Mouse (Mus musculus) left cerebral cortex, postnatal 25 days (tissue): Measurements from ENCODE around the gene Smad6. TPM values are rescaled to one million over a fixed set of nuclear protein-coding genes. Genes with fewer than 3 reads are reported as not detected.

Experiments used
- DNase-seq, 2 experiments: peaks; one replicate each; pipeline ENCODE4 v3.0.0; 2022; ENCODE audit warnings: low spot score in 2 of 2, mixed read lengths in 1 of 2
- intact Hi-C: fragments of 180-260 bp; cut with DNase I; formaldehyde crosslinking; loops from one replicate; pipeline ENCODE4 v1.15.1; 2025
- total RNA-seq, 2 experiments: library from RNA; stranded (reverse); gene quantifications; 2 replicates each; pipeline ENCODE4 v1.2.3; 2021

The Smad6 gene
- 1 to 10 TPM; 1.4 to 2.2 TPM for total RNA-seq

DNA sequence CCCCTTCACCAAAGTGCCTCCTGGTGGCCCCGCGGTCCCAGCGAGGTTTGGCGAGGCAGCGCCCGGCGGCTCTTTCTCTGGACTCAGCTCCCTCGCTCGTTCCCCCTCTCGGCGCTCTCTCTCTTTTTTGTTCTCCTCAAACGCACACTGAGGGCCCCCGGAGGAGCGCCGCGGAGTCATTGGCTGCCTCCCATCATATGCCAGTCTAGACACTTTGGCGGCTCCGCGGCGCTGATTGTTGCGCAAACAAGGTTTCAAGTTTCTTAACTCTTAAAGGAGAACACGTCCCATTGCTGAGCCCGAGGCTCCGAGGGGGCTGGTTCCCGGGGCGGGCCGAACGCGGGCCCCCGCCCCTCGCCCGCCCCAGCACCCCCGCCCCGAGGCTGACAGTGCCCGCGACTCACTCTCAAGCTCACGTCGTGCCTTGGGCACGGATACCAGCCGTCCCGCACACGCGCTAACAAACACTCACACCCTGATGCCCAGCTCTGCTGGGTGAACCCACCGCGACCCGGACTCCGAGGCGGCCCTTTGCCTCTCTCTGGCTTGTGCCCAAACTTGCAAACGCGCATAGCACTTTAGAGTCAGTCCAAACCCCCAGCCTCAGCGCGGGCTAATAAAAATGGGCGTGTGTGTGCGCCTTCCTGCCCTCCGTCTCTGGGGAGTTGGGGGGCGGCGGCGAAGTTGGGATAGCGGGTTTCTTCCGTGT, at the start of gene Smad6:
TSS of gene Smad6 (minus strand) at position 207 of the 709 bp plus-strand sequence.
- intact Hi-C loops, result loop anchor here (2.0 kb wide), 1 partner anchor 63 kb away; no protein-coding TSS in a partner anchor
- DNase-seq, result peak; percentile 65 to 70

DNA sequence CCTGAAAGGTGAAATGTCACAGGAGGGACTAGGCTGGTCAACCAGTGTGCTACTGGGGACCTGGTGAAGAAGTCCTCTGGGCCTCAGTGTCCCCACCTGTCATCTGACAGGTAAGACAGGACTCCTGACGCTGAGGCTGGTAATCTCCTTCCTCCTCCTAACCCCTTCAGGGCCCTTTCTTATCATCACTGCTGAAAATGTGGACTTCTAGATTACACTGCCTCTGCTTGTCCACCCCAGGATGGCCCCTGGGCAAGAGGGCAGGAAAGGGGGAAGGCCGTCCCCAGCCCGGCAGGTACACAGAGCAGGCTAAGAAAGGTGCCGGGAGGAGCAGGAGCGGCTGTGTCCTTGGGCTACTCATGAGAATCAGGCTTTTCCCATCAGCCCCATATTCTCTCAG, 48.8 kb upstream of the Smad6 start:
- no peak for DNase-seq
- intact Hi-C loops, result no loop called here

DNA sequence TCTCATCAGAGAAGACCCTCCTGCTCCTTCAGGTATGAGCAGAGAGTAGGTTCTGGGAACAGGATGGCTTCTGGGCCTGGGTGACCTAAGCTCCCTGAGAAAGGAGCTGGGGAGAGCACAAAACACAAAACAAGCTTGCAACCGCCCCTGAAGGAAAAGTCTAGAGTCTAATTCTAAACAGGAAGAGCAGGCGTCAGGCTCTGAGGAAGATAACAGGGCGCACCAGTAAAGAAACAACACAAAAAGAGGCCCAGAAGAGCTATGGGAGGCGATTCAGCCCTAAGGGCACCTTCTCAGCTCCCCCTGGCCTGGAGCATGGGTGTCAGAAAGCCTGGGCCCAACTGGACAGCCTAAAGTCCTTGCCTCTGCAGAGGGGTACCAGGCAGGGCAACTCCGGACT, 47.3 kb upstream of the Smad6 start:
- DNase-seq, result no peak
- intact Hi-C loops, result no loop called here

DNA sequence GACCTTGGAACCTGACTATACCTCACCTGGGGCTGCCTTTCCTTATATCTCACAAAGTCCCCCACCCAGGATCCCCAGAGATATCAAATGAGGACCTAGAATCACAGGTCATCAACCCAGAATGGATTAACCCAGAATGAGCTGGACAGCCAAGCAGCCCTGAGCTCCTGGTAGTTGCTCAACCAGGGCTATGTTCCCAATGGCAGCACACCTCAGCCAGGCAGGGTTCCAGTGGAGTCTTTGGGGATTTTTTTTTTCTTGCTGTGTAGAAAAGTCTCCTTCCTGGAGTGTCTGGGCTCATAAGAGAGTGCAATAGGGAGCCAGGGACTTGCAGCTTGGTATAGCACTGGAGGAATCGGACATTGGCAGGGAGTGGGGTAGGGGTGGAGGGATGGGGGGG, 46.7 kb upstream of the Smad6 start:
- intact Hi-C loops, result no loop called here
- DNase-seq, result no peak

DNA sequence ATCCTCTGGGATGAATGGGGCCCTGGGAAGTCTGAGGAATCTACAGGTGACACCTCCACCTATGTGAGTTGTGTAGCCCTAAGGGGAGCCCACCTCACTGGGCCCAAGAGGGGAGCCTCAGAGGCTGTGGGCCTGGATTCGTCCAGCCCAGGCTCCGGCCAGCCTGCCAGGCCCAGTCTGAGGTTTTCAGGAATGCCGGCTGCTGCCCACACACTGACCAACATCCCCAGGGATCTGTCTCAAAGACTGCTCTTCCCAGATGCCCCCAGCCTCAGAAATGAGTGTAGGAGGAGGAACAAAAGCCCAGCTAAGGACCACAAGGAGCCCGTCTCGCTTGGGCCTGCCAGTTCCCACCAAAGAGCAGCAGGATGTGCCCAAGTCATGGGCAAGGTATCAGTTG, 45.9 kb upstream of the Smad6 start:
- intact Hi-C loops, result no loop called here

DNA sequence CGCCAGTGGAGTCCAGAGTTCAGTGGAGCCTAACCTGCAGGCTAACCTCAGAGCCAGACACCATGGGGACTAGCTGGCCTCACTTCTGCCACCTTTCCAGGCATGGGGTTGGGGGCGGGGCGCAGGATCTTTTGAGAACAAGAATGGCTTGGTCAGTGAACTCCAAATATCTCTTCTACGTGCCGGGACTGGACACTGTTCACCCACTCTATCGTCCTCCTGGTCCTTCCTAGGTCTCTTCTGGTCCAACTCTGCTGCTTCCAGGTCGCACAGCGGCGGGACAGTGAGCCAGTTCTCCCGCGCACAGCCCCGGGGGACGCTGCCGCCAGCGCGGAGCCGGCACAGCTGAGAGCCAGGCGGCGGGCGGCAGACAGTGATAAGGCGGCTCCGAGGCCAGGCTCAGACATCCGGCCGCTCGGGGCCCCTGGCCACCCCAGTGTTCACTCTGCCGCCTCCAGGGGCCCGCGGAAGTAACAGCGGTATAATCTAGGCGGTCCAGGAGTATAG, 38.2 kb upstream of the Smad6 start:
- DNase-seq, result no peak
- intact Hi-C loops, result no loop called here

More for the DNA sequence above, 45.9 kb upstream of the Smad6 start:
- no peak for DNase-seq

DNA sequence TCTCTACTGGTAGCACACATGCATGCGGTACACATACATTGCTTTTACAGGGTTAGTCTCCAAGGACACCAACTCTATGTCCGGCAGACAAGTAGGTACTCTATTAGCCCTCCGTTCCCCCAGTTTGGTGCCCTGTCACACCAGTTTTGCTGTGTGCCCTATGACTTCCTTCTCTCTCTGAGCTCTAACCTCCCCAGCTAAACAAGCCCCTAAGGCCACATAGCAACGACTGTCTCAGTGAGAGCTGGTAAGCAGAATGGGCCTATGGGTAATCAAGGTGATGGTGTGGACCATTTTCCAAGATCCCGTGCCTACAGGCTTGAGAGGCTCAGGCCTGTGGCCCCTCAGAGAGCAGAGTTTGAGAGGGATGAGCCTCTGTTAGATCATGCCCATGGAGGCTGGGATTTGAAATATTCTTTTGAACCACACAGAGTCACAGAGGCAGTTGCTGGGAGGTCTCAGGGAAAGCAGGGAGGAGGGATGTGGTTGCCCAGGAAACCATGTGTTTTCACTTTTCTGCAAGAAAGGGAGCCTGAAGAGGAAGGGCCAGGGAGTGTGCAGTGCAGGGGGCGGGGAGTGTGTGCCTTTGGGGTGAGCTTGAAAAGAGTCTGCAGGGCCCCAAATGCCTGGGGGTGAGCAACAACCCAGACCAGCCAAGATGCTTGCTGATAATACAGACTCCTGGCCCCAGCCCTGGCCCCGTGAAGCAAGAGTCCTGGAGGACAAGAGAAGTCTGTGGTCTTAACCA, 36.2 kb upstream of the Smad6 start:
- DNase-seq, result peak in 1 of 2 experiments; percentile 8
- intact Hi-C loops, result no loop called here

DNA sequence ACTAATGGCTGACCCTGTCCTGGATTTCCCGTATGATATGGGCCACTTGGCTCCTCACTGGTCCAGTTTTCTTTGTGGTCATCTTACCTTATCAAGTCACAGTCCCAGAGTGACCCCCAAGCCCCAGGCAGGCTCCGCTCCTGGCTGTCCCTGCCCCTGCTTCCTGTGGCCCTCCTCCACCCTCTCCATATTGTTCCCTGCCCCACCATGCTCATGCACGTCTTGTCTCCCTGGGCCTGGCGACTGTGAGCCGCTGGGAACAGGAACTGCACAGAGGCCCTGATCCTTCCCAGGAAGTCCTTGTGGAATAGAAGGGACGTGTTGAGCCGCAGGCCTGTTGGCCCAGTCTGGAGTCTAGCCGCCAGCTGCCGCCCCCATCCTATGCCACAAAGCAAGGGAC, 33.3 kb upstream of the Smad6 start:
- intact Hi-C loops, result no loop called here
- DNase-seq, result no peak

DNA sequence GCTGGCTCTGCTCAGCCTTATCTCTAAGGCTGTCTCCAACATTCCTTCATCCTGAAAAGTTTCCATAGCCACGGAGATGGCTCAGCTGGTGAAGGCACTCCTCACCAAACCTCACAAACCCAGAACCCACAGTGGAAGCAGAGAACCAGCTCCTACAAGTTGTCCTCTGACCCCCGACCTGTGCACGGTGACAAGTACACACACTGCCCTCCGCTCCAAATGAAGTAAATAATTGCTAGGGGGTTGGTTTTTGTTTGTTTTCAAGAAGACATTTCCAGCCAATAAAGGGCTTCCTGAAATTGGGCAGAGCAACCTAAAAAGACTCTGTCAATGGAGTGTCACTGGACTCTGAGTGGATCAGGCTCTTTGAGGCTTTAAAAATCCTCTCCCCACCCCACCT, 31.9 kb upstream of the Smad6 start:
- intact Hi-C loops, result no loop called here
- no peak for DNase-seq

DNA sequence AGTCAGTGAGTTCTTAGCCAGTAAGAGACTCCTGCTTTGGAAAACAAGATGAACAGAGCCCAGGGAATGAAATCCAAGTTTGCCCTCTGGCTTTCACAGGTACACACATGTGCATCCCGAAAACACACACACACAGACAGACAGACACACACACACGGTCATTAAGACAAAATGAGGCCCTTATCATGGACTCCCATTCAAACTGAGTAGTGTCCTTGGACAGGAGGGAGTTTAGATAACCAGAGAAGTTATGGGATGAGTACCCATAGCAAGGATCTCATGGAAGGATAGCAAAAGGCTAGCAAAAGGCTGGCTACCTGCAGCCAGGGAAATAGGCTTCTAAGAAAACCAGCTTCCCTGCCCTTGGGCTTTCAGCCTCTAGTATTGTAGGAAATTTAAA, 29.4 kb upstream of the Smad6 start:
- intact Hi-C loops, result no loop called here
- no peak for DNase-seq

DNA sequence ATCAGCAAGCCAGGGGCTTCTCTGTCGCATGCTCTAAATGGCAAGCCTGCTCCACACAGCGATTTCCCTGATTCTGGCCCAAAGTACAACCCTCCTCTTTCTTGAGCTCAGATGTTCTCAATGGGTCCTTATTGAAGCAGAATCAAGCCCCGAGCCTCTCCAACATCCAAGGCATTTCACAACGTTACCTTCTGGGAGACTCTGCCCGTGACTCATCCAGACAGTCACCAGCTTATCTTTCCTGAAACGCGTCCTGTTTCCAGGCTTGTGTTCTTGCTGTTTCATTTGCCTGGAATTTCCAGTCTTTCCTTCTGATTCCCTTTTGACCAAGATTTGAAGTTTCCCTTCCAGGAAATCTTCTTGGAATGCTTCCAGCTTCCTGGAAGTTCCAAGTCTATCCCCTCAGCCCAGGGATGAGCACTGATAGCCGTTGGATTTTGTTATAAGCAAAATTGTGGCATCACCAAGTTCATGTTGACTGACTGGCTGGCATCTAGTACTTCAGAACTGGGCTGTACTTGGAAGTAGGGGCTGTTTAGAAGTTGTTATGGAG, 28.7 kb upstream of the Smad6 start:
- peak in 1 of 2 experiments; percentile 38 for DNase-seq
- intact Hi-C loops, result no loop called here

DNA sequence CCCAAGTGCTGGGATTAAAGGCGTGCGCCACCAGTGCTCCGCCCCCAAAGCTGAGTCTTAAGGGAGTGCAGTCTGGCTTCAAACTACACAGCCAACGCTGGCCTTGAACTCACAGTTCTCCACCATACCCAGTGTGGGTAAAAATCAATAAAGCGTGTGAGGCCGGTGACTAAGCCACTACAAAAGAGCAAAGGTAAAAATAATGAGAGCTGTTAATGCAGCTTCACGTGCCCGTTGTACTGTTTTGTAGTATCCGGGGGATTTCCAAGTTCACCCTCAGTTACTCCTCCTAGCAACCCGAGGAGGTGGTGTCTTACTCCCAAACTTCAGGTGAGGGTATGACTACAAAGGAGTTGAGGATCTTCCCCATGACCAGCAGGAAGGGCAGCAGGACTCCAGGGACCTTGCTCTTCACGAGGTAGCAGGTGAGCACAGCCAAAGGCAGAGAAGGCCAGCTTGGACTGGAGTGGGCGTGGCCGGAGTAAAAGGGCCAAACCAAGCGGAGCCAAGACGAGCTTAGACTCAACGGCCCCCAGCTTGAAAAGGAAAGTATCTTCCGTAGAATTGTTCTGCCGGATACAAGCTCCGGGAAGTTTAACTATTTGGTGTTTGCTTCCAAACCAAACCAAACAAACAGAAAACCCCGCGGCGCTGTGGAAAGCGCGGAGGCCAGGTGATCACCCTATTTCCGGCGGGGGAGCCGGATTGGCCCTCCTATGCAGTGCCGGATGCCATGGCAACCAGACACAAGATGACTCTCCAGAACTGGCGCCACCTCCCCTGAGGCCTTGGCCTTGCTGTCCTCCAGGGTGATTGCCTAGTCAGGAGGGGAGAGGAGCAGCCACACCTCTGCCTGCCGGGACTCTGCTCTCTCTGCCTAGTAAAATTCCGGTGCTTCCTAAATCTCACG, 27.9 kb upstream of the Smad6 start:
- intact Hi-C loops, result no loop called here
- DNase-seq, result peak in 1 of 2 experiments; percentile 14

DNA sequence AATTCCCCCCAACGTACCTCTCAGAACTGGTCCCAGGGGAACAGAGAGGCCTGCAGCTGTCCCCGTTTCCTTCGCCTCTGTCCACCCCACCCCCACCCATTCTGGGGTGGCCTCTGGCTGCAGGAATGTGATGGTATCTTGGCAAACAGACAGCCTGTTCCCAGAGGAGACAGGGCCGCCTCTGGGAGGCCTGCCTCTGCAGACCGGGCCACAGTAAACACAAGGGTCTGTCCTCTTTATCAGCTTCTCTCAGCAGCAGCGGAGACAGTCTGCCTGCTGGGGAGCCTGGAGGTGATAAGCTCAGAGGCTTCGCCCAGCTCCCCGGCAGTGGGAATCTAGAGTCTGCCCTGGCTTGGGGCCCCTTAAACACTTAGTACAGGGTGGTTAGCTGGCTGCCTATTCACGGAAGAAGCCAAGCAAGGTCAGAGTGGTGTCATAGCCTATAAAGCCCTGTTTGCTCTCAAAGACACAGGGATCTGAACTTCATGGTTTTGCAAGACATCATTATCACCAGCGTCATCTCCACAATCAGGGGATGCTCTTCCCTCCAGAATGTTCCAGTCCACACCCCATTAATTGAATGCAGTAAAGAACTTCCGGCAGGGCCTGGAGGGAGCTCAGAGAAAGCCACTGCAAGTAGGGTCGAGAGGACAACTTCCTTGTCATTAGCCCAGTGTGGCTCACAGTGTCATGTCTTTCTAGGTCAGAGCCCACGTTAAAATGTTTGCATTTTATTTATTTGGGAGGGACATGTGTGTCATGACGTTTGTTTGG, 23.4 kb upstream of the Smad6 start:
- intact Hi-C loops, result no loop called here
- DNase-seq, result no peak

DNA sequence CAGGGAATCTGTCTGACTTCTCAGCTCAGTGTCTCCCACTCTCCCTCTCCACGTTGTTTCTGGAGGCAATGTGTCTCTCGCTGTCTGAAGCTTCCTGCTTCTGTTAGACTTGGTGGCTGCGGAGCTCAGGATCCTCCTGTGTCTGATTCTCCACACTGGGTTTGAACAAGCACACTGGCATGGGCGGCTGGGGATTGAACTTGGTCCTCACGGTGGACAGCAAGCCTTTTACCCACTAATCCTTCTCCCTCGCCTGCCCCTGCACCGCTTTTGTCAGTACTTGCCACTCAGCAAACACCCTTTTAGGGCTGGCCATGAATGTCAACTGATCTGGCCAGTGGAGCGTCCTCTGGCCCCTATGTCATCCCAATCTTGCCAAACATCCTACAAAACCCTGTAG, 22.5 kb upstream of the Smad6 start:
- no peak for DNase-seq
- intact Hi-C loops, result no loop called here

DNA sequence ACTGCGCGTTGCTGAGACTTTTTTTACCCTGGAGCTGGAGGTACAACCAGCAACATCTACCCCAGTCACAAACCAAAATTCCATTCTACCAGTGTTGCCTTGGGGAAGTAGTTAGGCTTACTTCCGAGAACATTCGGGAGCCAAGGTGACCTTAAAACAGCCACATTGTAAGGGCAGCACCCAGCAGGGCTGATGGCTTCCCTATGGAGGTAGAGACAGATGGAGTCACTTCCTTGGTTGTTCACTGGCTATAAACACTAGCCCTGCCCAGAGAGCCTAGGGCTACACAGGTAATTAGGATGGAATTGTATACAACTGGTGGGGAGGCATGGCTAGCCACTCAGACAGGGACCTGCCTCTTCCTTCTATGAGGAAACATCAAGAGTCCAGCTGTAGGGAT, 21.1 kb upstream of the Smad6 start:
- intact Hi-C loops, result no loop called here
- DNase-seq, result no peak

DNA sequence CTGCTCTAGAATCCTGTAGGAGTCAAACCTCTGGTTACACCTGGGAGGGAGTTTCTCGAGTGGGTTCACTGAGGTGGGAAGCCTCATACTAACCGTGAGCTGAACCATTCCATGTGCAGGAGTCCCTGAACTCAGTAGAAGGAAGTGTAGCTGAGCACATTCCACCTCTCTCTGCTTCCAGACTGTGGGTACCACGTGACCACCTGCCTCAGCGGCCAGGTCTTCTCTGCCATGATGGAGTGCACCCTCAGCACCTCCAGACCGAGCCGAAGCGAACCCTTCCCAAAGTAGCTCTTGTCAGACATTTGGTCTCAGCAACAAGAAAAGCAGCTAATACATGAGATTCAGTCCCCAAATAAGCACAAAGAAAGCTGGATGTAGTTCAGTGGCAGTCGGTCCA, 20.4 kb upstream of the Smad6 start:
- intact Hi-C loops, result no loop called here
- no peak for DNase-seq

DNA sequence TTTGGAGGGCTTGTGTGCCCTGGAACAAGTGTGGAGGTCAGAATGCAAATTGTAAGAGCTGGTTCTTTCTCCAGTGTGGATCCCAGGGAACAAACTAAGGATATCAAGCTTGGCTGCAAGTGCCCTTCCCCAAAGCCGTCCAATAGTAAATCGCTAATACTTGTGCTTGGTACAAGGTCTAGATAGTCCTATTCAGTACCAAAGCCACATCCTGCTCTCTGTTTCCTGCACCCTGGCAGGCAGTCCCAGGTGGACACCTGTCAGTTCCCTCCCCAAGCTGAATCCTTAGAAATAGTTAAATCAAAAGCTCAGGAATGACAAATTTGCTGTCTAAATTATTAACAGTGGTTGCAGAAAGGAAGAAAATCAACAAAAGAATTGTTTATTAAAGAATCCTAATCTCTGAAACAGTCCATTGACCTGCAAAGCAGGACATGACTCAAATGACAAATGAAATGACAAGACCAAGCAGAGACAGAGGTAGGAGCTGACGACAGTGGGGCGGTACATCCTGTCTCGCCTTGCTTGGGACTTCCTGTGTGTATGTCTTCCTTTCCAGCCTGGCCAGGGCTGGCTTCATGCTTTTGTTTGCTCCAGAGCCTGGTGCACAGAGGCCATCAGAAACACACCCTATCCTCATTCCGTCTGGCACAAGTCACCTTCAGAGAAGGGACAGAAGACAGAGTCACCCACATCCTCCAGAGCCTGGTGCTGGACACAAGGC, 8.2 kb upstream of the Smad6 start:
- intact Hi-C loops, result loop anchor here (5.0 kb wide), 1 partner anchor 113 kb away; no protein-coding TSS in a partner anchor
- no peak for DNase-seq

DNA sequence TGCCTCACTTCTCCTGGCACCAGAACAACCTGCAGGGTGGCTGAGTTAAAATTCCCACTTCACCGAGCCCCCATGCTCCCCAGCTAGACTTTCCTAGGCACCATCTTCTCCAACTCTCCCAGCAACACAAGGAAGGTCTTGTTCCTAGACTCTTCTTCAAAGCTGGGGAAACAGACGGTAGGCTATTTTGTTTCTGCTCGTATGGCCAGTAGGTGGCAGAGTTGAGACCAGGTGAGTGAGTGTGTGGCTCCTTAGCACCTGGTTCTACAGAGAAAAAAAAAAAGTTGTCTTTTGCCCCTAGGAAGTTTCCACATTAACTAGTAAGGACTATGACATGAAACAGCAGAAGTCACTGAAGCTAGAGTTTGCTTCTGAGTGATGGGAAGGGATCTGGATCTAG, 3.7 kb upstream of the Smad6 start:
- intact Hi-C loops, result loop anchor here (1.0 to 5.0 kb wide), 2 partner anchors 62 to 108 kb away; no protein-coding TSS in a partner anchor
- DNase-seq, result peak in 1 of 2 experiments; percentile 20
